Mouse (Mus musculus): ENCODE measurements around the gene Gm10447.

The Gm10447 gene

DNA sequence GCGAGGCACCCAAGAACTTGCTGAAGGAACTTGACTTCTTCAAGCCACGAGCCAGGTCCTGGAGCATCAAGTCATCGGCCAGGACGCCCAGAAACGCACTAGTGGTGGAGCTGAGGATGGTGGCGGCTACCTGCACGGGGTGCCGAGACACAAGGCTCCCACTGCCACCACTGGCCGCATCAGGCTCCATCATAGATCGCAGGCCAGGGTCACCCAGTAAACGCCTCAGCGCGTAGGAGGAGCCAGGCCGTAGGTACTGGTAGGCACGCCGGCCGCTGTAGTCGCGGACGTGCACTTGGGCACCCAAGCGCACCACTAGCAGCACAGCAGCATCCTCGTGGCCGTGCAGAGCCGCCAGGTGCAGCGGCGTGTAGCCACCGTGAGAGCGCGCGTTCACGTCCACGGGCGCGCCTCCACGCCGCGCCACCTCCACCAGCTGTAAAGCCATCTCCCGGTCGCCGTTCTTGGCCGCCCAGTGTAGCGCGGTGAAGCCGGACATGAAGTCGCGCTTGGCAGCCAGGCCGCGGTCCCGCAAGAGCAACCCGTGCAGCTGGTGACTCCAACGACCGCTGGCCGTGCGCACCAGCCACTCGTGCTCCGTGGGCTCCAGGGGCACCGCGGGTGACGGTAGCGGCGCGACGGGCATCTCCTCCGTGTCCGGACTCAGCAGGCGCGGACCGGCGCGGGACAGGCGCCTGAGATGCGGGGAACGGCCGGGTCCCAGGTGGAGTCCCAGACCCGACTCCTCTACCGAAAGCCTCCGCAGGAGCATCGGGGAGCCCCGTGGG is 21.7 kb upstream of the Gm10447 start:
- peak; percentile 56 for DNase-seq (ENCODE audit: extremely low spot score)

DNA sequence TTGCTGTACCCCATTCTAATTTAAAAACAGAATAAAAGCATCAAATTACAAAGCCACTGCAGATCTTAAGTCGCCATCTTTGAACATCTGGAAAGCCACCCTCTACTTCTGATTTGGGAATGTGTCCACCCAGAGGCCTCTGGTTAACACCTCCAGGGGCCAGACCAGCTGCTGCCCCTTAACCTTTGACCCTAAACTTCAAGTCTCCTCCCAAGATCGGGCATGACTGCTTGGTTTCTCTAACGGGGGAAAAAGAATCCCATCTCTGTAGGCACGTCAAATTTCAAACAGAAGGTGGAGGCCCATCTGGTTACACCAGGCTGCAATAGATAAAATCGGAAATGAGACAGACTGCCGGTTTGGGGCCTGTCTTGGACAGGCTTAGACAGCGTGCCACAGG is 20.9 kb upstream of the Gm10447 start:
- no peak for DNase-seq (ENCODE audit: extremely low spot score)

DNA sequence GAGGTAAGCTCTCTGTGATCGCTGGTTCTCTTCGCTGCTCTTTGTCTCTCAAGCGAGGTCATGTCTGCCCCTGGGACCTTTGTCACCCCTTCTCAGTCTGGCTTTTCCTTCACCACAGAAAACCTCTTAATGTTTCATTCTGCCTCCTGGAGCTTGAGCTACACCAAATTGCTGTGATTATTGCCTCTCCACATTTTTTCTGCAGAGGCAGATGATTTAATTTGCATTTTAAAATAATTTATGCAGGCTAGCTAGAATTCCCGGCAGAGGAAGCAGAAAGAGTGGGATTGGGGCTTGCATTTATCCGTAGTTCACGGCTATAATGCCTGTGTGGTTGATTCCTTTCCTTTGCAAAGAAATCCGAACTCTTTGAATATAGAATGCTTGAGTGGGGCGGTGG is 18.7 kb upstream of the Gm10447 start:
- DNase-seq (ENCODE audit: extremely low spot score), result no peak

DNA sequence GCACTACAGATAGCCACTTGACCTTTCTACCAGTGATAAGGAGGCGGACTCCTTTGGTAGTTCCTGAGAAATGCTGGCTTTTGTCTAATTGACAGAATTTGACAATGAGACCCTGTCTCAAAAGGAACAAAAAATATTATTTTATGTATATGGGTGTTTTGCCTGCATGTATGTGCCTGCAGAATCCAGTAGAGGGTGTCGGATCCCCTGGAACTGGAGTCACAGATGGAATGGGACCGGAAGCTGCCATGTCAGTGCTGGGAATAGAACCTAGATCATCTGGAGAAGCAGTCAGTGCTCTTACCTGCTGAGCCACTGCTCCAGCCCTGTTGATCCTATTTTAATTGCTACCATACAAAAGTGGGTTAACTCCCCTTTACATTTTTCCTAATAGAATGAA is 15.8 kb upstream of the Gm10447 start:
- no peak for DNase-seq (ENCODE audit: extremely low spot score)

DNA sequence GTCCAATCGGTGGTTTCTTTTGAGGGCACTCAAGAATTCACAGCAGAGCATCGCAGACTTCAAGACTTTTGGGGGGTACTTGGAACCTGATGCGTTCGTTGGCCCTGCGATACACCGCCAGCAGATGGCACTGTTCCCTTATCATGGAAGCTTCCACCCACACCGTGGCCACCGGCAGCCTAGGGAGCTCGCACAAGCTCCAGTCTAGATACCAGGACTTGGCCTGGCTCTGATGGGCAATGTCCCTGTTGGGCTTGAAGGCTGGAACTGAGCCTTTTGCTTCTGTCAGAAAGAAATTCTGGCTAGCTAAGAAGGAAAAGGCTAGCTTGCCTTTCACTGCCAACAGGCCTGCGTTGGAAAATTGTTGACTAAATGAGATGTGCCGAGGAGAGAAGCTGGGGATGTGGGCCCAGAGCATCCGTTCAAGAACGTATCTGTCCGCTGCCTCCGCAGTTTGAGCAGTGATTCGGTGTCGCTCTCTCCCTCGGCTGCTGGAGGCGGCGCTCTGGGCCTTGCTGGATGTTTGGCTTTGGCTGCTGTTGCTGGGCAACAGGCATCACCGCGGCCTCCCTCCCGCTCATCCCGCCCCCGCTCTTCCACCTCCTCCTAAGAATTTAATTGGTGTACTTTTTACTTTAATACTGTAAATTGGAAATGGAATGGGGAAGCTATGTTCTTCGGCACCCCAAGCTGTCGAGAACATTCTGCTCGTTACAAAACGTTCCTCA is 13.2 kb upstream of the Gm10447 start, which contains the start of gene Gm9837:
Gene Gm9837, minus strand, starts transcription at position 512 of the 728 bp plus-strand sequence.
- peak; percentile 88 for DNase-seq (ENCODE audit: extremely low spot score)

DNA sequence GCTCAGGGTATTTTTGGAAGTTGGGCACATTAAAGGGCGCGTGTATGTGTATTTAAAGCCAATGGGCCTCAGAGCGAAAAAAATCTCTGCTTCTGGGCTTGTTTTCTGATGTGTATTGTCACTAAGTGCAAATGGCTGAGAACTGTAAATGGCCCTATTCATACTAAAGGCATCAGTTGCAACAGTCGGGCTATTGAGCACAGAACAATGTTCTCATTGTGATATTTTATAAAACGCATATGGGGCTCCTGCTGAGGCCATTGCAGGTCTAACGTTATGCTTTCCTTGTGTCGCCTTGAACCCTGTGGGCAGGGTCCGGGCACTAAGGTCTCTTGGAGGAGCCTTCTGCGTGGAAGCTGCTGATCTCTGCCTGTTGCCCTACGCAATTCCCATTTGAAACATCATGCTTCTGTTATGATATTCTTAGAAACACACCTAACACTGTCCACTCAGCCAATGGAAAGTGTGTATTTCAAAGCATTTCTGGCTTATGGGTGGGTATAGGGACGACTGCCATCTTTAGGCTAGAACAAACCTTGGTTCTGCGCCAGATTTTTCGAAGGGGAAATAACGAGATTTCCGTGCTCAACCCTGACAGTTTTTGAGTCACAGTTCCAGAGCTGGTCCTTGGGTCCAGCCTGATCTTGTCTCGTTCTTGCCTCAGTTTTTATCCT is 12.5 kb upstream of the Gm10447 start:
- DNase-seq (ENCODE audit: extremely low spot score), result peak; percentile 39

DNA sequence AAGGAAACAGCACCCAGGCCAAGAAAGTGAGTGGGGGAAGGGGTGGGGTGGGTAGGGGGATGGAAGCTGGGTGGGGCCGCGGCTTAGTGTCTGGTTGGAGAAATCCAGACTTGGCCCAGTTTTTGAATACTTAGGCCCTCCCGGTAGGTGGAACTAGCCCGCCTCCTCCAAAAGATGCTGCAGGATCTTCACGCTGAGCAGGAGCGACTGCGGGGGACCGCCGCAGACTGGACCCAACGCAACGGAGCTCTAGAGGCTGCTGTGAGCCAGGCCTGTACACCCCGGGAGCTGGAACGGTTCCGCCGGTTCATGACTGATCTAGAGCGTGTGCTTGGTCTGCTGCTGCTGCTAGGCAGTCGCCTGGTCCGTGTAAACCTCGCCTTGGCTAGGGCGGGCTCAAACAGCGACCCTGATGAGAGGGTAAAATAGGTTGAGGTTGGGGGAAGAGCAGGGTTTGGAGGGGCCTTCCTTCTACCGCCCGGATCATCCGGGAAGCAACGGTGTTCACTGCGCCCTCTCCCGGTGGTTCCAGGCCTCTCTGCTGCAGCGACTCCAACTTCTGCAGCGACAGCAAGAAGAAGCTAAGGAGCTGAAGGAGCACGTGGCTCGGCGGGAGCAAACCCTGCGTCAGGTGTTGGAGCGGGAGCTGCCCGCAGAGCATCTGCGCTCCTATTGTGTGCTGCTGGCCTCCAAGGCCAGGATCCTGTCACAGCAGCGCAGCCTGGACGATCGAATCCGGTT is 9.5 kb upstream of the Gm10447 start:
- peak; percentile 85 for DNase-seq (ENCODE audit: extremely low spot score)

DNA sequence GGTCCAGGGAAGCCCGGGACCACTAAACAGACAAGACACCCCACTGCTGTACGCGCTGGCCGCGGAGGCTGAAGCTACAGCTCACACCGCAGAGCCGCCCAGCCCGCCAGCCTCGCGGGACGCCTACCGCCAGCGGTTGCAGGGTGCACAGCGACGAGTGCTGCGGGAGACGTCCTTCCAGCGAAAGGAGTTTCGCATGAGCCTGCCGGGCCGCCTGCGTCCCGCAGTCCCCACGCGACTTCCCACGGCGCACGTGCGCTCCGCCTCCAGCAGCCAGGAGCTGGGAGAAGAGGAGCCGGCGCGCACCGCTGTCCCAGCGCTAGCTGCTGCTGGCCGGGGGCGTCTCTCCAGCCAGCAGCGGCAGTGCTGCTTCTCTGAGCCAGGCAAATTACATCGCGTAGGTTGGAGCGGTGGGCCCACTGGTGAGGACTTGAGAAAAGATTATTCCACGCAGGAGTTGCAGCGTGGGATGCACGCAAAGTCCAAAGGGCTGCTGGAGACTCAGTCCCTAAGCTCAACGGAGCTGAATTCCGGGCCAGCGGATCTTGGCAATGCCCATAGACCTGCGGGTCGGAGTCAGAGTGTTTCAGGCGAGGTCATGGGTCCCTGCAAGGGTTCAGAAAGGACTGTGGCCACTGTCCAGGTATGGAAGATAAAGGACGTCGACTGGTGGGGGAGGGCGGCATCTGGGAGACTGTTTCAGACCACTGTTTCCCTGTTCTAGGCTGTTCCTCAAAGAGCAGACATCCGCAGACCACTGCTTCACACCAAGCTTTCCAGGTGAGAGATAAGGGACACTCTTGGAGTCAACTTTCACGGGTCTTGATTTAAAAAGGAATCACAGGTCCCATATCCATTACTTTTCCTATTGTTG is 6.9 kb upstream of the Gm10447 start:
- DNase-seq (ENCODE audit: extremely low spot score), result peak; percentile 52

DNA sequence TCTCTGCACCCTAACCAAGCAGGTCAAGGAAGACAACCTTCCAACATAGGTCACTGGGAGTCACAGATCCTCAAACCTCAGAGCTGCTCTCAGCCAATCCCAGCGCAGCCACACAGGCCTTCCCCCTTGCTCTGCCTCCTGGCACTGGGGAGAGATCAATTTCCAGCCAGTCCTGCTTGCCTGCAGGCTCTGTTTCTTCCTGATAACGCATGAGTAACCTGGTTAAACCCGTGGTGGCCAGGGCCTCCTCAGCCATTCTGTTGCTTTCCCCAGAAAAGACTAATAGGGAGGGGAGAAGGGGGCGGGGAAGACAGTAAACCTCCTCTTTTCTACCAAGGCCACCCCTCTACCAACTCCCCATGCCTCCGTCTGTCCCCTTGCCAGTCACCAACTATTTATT is 4.8 kb upstream of the Gm10447 start:
- no peak for DNase-seq (ENCODE audit: extremely low spot score)

DNA sequence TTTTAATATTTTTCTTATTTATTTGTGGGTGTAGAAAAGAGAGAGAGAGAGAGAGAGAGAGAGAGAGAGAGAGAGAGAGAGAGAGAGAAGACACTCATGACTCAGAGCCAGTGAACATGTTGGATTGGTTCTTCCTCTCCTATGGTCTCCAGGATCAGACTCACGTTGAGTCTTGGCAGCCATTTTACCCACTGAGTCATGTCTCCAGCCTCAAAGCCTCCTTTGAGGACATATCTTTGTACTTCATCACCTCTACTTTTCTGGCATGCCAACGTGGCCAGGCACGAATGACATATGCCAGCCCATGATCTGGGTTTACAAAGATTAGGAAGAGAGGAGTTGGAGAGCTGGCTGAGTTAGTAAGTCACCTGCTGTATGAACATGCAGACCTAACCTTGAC is 3.3 kb upstream of the Gm10447 start:
- no peak for DNase-seq (ENCODE audit: extremely low spot score)

DNA sequence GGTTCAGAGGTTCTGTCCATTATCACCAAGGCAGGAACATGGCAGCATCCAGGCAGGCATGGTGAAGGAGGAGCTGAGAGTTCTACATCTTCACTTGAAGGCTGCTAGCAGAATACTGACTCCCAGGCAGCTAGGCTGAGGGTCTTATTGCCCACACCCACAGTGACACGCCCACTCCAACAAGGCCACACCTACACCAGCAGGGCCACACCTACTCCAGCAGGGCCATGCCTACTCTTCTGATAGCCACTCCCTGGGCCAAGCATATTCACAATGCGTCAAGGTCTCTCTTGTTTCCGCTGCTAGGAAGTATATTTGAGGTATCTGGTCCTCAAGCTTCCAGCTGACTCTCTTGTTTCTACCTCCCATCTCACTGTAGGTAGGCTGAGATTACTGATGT is 2.1 kb upstream of the Gm10447 start:
- DNase-seq (ENCODE audit: extremely low spot score), result no peak

DNA sequence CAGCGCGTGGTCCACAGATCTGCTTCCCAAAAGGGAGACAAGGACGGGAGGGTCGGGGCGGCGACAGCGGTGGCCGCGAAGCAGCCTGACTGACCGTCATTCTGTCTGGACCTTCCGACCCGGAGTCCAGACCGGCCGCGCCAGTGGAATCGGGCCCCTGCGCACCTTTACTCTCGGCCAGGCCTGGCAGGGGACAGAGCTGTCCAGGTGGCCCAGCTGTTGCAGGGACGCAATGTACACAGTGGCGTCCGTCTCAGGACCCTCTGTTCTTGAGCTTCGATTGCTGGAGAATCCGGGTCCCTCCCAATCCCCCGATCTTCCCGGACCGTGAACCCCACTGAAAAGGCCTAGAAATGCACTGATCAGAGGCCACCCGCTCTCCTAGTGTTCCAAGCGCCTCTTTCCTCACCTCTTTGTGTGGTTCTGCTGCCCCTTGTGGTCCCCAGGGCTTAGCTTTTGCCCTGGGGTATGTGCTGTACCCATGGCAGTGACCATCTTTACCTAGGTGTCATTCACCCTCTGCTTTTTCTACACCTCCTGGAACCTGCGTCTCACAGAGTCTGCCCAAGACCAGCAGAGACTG is 553 bp upstream of the Gm10447 start:
- DNase-seq (ENCODE audit: extremely low spot score), result no peak

DNA sequence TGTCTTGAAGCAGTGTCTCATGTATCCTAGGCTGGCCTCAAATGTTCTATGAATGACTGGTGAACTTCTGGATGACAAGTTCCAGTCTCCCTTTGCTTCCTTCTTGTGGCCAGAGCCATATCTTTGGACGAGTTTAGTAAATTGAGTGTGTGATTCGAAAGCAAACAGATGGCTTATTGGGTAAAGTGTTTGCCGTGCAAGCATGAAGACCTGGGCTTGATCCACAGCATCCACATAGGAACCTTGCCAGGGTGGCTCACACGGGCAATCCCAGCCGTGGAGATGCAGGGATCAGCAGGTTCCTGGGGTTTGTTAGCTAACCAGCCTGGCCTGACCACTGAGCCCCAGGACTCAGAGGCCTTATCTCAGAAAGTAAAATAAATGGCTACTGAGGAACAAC is 3.9 kb downstream of the Gm10447 start:
- DNase-seq (ENCODE audit: extremely low spot score), result no peak

DNA sequence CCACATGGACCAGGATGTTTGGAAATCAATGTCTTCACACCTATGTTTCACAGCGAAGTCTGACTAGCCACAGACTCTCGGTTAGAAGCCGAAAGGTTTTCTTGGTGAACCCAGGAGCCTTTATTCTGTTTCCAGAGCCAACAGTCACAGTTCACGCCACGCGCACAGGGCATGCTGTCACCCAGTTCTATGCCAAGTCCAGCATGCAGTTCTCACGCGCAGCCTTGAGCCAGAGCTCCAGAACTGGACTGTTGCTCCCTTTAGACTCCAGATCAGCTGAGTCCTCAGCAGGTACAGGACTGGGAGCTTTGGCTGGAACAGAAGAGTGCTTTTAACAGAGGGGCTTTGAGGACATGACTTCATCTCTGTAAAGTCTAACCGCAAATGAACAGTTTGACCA is 4.5 kb downstream of the Gm10447 start:
- DNase-seq (ENCODE audit: extremely low spot score), result no peak

DNA sequence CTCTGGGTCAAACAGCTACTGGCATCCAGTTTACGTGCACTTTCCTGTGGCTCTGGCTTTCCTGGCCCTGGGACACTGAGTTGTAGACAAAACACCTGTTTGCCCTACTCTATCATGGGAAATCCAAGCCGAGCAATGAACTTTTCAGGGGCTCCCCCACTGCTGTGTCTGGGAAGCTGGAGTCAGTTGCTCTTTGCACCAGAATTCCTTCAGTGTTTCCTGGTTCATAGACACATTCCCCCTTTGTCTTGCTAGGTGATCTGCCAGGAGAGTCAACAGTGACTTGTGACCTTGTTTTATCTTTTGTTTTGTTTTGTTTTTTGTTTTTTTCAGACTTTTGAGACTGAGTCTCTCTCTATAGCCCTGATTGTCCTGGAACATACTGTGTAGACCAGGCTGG is 5.5 kb downstream of the Gm10447 start:
- DNase-seq (ENCODE audit: extremely low spot score), result no peak

DNA sequence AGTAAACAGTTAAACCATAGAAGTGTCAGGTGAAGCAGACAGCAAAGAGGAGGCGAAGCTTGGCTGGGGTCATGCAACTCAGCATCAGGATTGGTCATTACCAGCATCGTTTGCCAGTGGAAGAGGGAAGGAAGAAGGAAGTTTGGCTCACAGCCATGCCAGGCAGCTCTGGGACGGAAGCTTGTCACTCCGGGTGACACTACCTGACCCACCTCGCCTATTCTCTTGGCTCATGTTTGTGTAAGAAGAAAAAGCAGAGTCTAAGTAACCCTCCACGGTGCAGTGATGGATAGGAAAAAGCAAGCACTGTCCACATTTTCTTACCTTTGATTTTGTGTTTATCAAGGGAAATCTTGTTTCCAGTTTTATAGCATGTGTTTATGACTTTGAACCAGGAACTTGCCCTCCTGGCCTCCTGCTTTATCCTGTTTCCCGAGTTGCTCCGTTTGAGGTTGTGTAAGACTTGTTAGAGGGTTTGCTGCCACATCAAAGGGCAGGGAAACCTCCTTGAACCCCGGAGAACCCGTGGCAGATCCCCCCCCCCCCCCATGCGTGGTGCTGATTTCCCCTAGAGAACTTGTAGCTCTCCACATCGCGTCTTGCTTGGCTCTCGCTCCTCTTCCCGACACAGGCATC is 6.7 kb downstream of the Gm10447 start:
- no peak for DNase-seq (ENCODE audit: extremely low spot score)

DNA sequence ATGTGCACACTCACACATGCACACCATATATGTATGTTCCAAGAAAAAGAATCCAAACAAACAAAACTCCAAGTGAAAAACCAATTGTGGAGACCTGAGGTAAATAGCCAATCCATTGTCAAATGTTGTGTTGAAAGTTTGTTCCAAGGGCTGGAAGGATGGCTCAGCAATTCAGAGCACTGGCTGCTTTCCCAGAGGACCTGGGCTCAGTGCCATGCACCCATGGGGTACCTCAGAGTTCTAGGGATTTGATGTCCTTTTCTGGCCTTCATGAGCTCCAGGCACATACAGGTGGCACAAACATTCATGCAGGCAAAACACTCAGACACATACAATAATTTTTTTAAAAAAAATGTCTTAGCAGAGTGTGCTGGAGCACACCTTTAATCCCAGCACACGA is 8.4 kb downstream of the Gm10447 start:
- DNase-seq (ENCODE audit: extremely low spot score), result no peak

DNA sequence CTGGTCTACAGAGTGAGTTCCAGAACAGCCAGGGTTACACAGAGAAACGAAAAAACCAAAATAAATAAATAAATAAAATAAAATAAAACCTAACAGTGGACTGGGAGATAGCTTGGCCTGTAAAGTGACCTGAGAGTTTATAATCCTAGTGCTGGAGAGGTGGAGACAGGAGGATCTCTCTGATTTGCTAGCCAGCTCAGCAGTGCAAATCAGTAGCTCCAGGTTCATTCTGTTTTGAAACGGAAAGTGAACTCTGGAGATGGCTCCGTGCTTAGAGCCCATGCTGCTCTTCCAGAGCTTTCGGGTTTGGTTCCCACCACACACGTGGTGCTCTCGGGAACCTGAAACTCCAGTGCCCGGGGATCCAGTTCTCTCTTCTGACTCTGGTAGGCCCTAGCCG is 8.9 kb downstream of the Gm10447 start:
- DNase-seq (ENCODE audit: extremely low spot score), result no peak

DNA sequence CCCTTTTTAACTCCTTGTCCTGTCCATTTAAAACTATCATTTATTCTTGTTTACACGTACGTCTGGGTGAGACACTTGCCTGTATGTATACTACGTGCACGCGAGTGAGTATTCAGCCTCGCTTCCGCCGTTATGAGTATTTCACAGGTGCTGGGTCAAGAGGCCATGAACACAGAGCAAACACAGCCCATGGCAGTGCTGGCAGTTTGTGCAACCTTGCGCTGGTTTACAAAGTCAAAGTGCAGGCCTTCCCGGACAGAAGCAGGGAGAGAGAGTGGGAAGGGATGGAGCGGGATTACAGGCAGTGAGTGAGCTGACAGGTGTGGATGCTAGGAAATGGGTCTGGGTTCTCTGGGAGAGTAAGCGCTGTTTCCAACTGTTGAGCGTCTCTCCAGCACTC is 10.7 kb downstream of the Gm10447 start:
- DNase-seq (ENCODE audit: extremely low spot score), result no peak

DNA sequence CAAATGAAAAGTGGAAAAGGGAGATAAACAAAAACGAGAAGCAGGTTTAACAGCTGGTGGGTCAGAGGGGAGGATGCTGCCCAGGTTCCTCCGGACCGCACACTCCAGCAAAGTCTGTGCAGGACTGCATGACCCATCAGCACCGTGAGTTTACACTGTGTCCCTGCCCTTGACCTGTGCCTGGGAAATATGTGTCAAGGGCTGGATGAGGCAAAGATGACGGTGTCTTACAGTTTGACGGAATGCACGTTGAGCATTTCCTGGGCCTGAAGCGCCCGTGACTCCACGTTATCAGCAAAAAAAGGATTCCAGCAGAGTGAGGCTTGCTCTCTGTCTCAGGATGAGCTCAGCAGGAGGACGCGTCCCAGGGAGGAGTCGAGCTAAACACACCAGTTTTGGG is 11.3 kb downstream of the Gm10447 start:
- no peak for DNase-seq (ENCODE audit: extremely low spot score)
